Mouse (Mus musculus) neural tube, embryonic 12.5 days (tissue): ENCODE results near the gene Agap2. TPM values are rescaled to one million over a fixed set of nuclear protein-coding genes. Genes with fewer than 3 reads are reported as not detected.
A peak's percentile ranks its signal among the peaks of the same experiment; 100 is the strongest.

Source experiments
- ATAC-seq: fragments of 200-750 bp; cut with Nextera tagmentation; 2 replicates; pipeline ENCODE4 v1.8.0; 2017; ENCODE audit warnings: low read depth, mild to moderate bottlenecking, moderate TSS enrichment, moderate library complexity; ENCODE audit not compliant: low FRiP score
- H3K27ac ChIP-seq: fragments of 300-500 bp; sonication (generic); 2 replicates; pipeline ENCODE4 v1.5.1; 2016
- H3K27me3 ChIP-seq: fragments of 300-500 bp; sonication (generic); replicated peaks from 2 replicates; pipeline ENCODE4 v1.6.1; 2016; ENCODE audit warnings: mild to moderate bottlenecking
- H3K36me3 ChIP-seq: fragments of 300-500 bp; sonication (generic); 2 replicates; pipeline ENCODE4 v1.6.1; 2016; ENCODE audit warnings: mild to moderate bottlenecking
- H3K4me1 ChIP-seq: fragments of 300-500 bp; sonication (generic); 2 replicates; pipeline ENCODE4 v1.6.1; 2016
- H3K4me2 ChIP-seq: fragments of 300-500 bp; sonication (generic); replicated peaks from 2 replicates; pipeline ENCODE4 v1.6.1; 2016; ENCODE audit warnings: mild to moderate bottlenecking
- H3K4me3 ChIP-seq: fragments of 300-500 bp; sonication (generic); 2 replicates; pipeline ENCODE4 v1.5.1; 2016
- H3K9ac ChIP-seq: fragments of 300-500 bp; sonication (generic); 2 replicates; pipeline ENCODE4 v1.6.1; 2016; ENCODE audit warnings: mild to moderate bottlenecking
- H3K9me3 ChIP-seq: fragments of 300-500 bp; sonication (generic); 2 replicates; pipeline ENCODE4 v1.6.1; 2016; ENCODE audit warnings: mild to moderate bottlenecking
- WGBS: fragments of 180-500 bp; shearing (Covaris S2); methylation state at CpG from one replicate; pipeline ENCODE4 v1.1.7; 2016; 5-methylcytosine and 5-hydroxymethylcytosine counted together
- polyA plus RNA-seq: library from polyadenylated mRNA; unstranded; fragments of >200 nt; fragmentation: Nextera tagmentation; extraction: Ambion mirVana; gene quantifications from 2 replicates; pipeline ENCODE4 v1.2.1, GENCODE M21; 2016

Gene Agap2
- polyA plus RNA-seq, 1 experiment from 2014 or later: 1.3 TPM

GRCm38 (mm10) chr10:127081996-127082620 lies 7.0 kb downstream of the Agap2 start:
- Histone ChIP-seq H3K4me1 (peaks cover 44% of the 10 kb centered on the region), H3K27ac (no peak overlapping the region), H3K36me3 (no peaks in the 10 kb centered on the region), H3K9me3 (no peaks in the 10 kb centered on the region), H3K27me3 (peaks cover 72% of the 10 kb centered on the region), H3K4me3 (0 out of 2 replicates have a peak overlapping the region, but pooled peaks have one; percentile 70), H3K4me2 (peak overlapping the region; percentile 98), H3K9ac (no peak overlapping the region)
- ATAC-seq: 0 out of 2 replicates have a peak, but pooled peaks have one; percentile 19
- 30% methylated on average over 8 of the region's 8 CpGs for WGBS

- Histone ChIP-seq H3K9ac (no peak overlapping the region), H3K4me2 (no peak overlapping the region), H3K9me3 (no peaks in the 10 kb centered on the region), H3K4me3 (no peak overlapping the region), H3K27me3 (peaks cover 75% of the 10 kb centered on the region), H3K36me3 (no peaks in the 10 kb centered on the region), H3K4me1 (peaks cover 34% of the 10 kb centered on the region), H3K27ac (no peak overlapping the region)
- ATAC-seq: no peak
- 34% methylated on average over 8 of the region's 8 CpGs for WGBS
Observed at GRCm38 (mm10) chr10:127083292-127083914, 8.3 kb downstream of the Agap2 start.

- 64% methylated on average over 5 of the region's 5 CpGs for WGBS
- H3K9me3 ChIP-seq: no peaks in the 10 kb centered on the region
- H3K4me2 ChIP-seq: no peak overlapping the region
- H3K36me3 ChIP-seq: no peaks in the 10 kb centered on the region
- H3K4me1 ChIP-seq: peaks cover 34% of the 10 kb centered on the region
- ATAC-seq: no peak
- peaks cover 80% of the 10 kb centered on the region for H3K27me3 ChIP-seq
- H3K27ac ChIP-seq: no peak overlapping the region
- H3K9ac ChIP-seq: no peak overlapping the region
- H3K4me3 ChIP-seq: no peak overlapping the region
Observed at GRCm38 (mm10) chr10:127083915-127084306, 8.8 kb downstream of the Agap2 start.

GRCm38 (mm10) chr10:127085052-127085451 lies 10.0 kb downstream of the Agap2 start:
- WGBS: 82% methylated on average over 9 of the region's 9 CpGs
- H3K9me3 ChIP-seq: no peaks in the 10 kb centered on the region
- no peak overlapping the region for H3K4me3 ChIP-seq
- no peaks in the 10 kb centered on the region for H3K36me3 ChIP-seq
- peaks cover 81% of the 10 kb centered on the region for H3K27me3 ChIP-seq
- H3K4me2 ChIP-seq: no peak overlapping the region
- no peak for ATAC-seq
- peaks cover 23% of the 10 kb centered on the region for H3K4me1 ChIP-seq
- no peak overlapping the region for H3K9ac ChIP-seq
- H3K27ac ChIP-seq: no peak overlapping the region

- Histone ChIP-seq H3K27ac (no peak overlapping the region), H3K27me3 (peaks cover 81% of the 10 kb centered on the region), H3K9ac (no peak overlapping the region), H3K4me1 (peaks cover 19% of the 10 kb centered on the region), H3K9me3 (no peaks in the 10 kb centered on the region), H3K4me3 (no peak overlapping the region), H3K4me2 (no peak overlapping the region), H3K36me3 (no peaks in the 10 kb centered on the region)
- 77% methylated on average over 6 of the region's 6 CpGs for WGBS
- ATAC-seq: no peak
Observed at GRCm38 (mm10) chr10:127085633-127086032, 10.5 kb downstream of the Agap2 start.

GRCm38 (mm10) chr10:127090560-127091411 lies 15.7 kb downstream of the Agap2 start:
- 8% methylated on average over 57 of the region's 57 CpGs for WGBS
- peaks cover 17% of the 10 kb centered on the region for H3K4me1 ChIP-seq
- 0 out of 2 replicates have a peak overlapping the region, but pooled peaks have one; percentile 26 for H3K9ac ChIP-seq
- ATAC-seq: no peak
- H3K4me2 ChIP-seq: peak overlapping the region; percentile 50
- H3K27me3 ChIP-seq: peaks cover 68% of the 10 kb centered on the region
- H3K36me3 ChIP-seq: peaks cover 11% of the 10 kb centered on the region
- no peaks in the 10 kb centered on the region for H3K9me3 ChIP-seq
- H3K4me3 ChIP-seq: peak overlapping the region; percentile 13
- H3K27ac ChIP-seq: no peak overlapping the region

- Histone ChIP-seq H3K4me3 (peak overlapping the region; percentile 13), H3K9ac (peak overlapping the region; percentile 26; the same call in 1 of the 2 replicates), H3K4me1 (peaks cover 17% of the 10 kb centered on the region), H3K4me2 (peak overlapping the region; percentile 50), H3K9me3 (no peaks in the 10 kb centered on the region), H3K36me3 (peaks cover 20% of the 10 kb centered on the region), H3K27me3 (peaks cover 67% of the 10 kb centered on the region), H3K27ac (no peak overlapping the region)
- 6% methylated on average over 51 of the region's 51 CpGs for WGBS
- ATAC-seq: peak; percentile 41; the same call in 1 of the 2 replicates
Observed at GRCm38 (mm10) chr10:127091507-127092396, 16.7 kb downstream of the Agap2 start.

GRCm38 (mm10) chr10:127092742-127093141 lies 17.7 kb downstream of the Agap2 start:
- peaks cover 28% of the 10 kb centered on the region for H3K36me3 ChIP-seq
- peaks cover 17% of the 10 kb centered on the region for H3K4me1 ChIP-seq
- no peak overlapping the region for H3K9ac ChIP-seq
- no peak overlapping the region for H3K4me2 ChIP-seq
- H3K4me3 ChIP-seq: no peak overlapping the region
- H3K27me3 ChIP-seq: peaks cover 57% of the 10 kb centered on the region
- WGBS: 64% methylated on average over 4 of the region's 4 CpGs
- no peaks in the 10 kb centered on the region for H3K9me3 ChIP-seq
- H3K27ac ChIP-seq: no peak overlapping the region
- no peak for ATAC-seq

GRCm38 (mm10) chr10:127094382-127094802 lies 19.3 kb downstream of the Agap2 start:
- 63% methylated on average over 7 of the region's 7 CpGs for WGBS
- Histone ChIP-seq H3K4me2 (no peak overlapping the region), H3K9me3 (no peaks in the 10 kb centered on the region), H3K27ac (no peak overlapping the region), H3K4me1 (peaks cover 17% of the 10 kb centered on the region), H3K36me3 (peaks cover 44% of the 10 kb centered on the region), H3K9ac (no peak overlapping the region), H3K4me3 (no peak overlapping the region), H3K27me3 (peaks cover 41% of the 10 kb centered on the region)
- ATAC-seq: no peak

- Histone ChIP-seq H3K27me3 (0 out of 2 replicates have a peak, but pooled peaks cover 3% of the 10 kb centered on the region), H3K9me3 (no peaks in the 10 kb centered on the region), H3K36me3 (peaks cover 53% of the 10 kb centered on the region), H3K27ac (no peak overlapping the region), H3K4me2 (no peak overlapping the region), H3K4me3 (no peak overlapping the region), H3K4me1 (no peaks in the 10 kb centered on the region), H3K9ac (no peak overlapping the region)
- 81% methylated on average over 20 of the region's 20 CpGs for WGBS
- ATAC-seq: no peak
Observed at GRCm38 (mm10) chr10:127098514-127098913, 23.4 kb downstream of the Agap2 start.

GRCm38 (mm10) chr10:127099191-127099590 lies 24.1 kb downstream of the Agap2 start:
- ATAC-seq: no peak
- peaks cover 55% of the 10 kb centered on the region for H3K36me3 ChIP-seq
- H3K4me2 ChIP-seq: no peak overlapping the region
- H3K4me3 ChIP-seq: no peak overlapping the region
- H3K9me3 ChIP-seq: no peaks in the 10 kb centered on the region
- no peak overlapping the region for H3K27ac ChIP-seq
- no peak overlapping the region for H3K9ac ChIP-seq
- H3K27me3 ChIP-seq: 0 out of 2 replicates have a peak, but pooled peaks cover under 1% of the 10 kb centered on the region
- H3K4me1 ChIP-seq: no peaks in the 10 kb centered on the region
- WGBS: 95% methylated on average over 10 of the region's 10 CpGs
